Mouse (Mus musculus) embryonic stem cell, embryonic (primary cell): Measurements from ENCODE around the gene Raf1.

Source experiments
- CTCF ChIA-PET, 4 experiments: fragments of 300-600 bp in 2 of 4; fragments of 350-600 bp in 2 of 4; sonication (Branson Sonifier 250); formaldehyde crosslinking; loops; one replicate each; lab custom pipeline; 2022; ENCODE audit warnings: inconsistent platforms in 2 of 4; lab: Charles Lee
- POLR2A ChIA-PET, 4 experiments: fragments of 300-600 bp in 2 of 4; fragments of 350-600 bp in 2 of 4; sonication (Branson Sonifier 250); formaldehyde crosslinking; loops; one replicate each; lab custom pipeline; 2022; ENCODE audit warnings: antibody characterized with exemption in 4 of 4, inconsistent platforms in 1 of 4; lab: Charles Lee

Raf1 gene

GRCm38 (mm10) chr6:115692963-115693730 lies 16.7 kb upstream of the Raf1 start:
- ChIA-PET CTCF (interaction anchor here (0.5 to 1.8 kb wide), 19 partner anchors 9 to 815 kb away, joined by 3 to 12 read pairs (median 4); partner anchors contain the start of gene Raf1 (in 1 of the 4)), POLR2A (interaction anchor here in 3 of 4 experiments (0.6 to 15.3 kb wide), 36 partner anchors 8 to 161 kb away, joined by 3 to 329 read pairs (median 5); partner anchors contain the start of genes Raf1 (in 3 of the 3), Ift122 (in 2 of the 3), Rpl32 (in 2 of the 3) and Efcab12 (in 1 of the 3))

GRCm38 (mm10) chr6:115692163-115692950 lies 15.9 kb upstream of the Raf1 start:
- ChIA-PET CTCF (interaction anchor here in 2 of 4 experiments (1.0 to 1.8 kb wide), 9 partner anchors 9 to 131 kb away, joined by 3 to 7 read pairs (median 3); no protein-coding TSS in a partner anchor), POLR2A (interaction anchor here in 3 of 4 experiments (0.6 to 15.3 kb wide), 25 partner anchors 8 to 659 kb away, joined by 3 to 329 read pairs (median 6); partner anchors contain the start of genes Raf1 (in 3 of the 3), Rpl32 (in 2 of the 3) and Ift122 (in 1 of the 3))

- CTCF ChIA-PET: interaction anchor here in 2 of 4 experiments (0.7 to 2.0 kb wide), 3 partner anchors 11 to 417 kb away, joined by 3 to 5 read pairs (median 4); no protein-coding TSS in a partner anchor
- POLR2A ChIA-PET: interaction anchor here in 3 of 4 experiments (0.6 to 15.3 kb wide), 9 partner anchors 10 to 82 kb away, joined by 3 to 329 read pairs (median 4); partner anchors contain the start of gene Raf1 (in 1 of the 3)
Observed at GRCm38 (mm10) chr6:115690105-115690504, 13.7 kb upstream of the Raf1 start.

- CTCF ChIA-PET: interaction anchor here in 3 of 4 experiments (0.8 to 1.5 kb wide), 5 partner anchors 9 to 30 kb away, joined by 3 to 5 read pairs (median 3); no protein-coding TSS in a partner anchor
- POLR2A ChIA-PET: interaction anchor here in 3 of 4 experiments (0.7 to 17.7 kb wide), 16 partner anchors 8 to 135 kb away, joined by 3 to 329 read pairs (median 5); partner anchors contain the start of gene Raf1 (in 2 of the 3)
Observed at GRCm38 (mm10) chr6:115688589-115688988, 12.2 kb upstream of the Raf1 start.

GRCm38 (mm10) chr6:115687753-115688152 lies 11.3 kb upstream of the Raf1 start:
- ChIA-PET POLR2A (interaction anchor here (0.5 to 17.7 kb wide), 22 partner anchors 9 to 312 kb away, joined by 3 to 329 read pairs (median 5); partner anchors contain the start of genes Raf1 (in 2 of the 4) and Rpl32 (in 1 of the 4)), CTCF (interaction anchor here (0.7 to 1.5 kb wide), 6 partner anchors 10 to 116 kb away, joined by 3 to 5 read pairs (median 3); no protein-coding TSS in a partner anchor)

GRCm38 (mm10) chr6:115684851-115685646 lies 8.6 kb upstream of the Raf1 start:
- CTCF ChIA-PET: interaction anchor here in 3 of 4 experiments (0.6 to 2.4 kb wide), 6 partner anchors 8 to 47 kb away, joined by 3 to 9 read pairs (median 4); no protein-coding TSS in a partner anchor
- POLR2A ChIA-PET: interaction anchor here (0.6 to 17.7 kb wide), 55 partner anchors 8 to 715 kb away, joined by 3 to 329 read pairs (median 5); partner anchors contain the start of genes Raf1 (in 4 of the 4), Rpl32 (in 2 of the 4), Tmem40 (in 2 of the 4) and Efcab12 (in 1 of the 4)

GRCm38 (mm10) chr6:115684271-115684670 lies 7.8 kb upstream of the Raf1 start:
- POLR2A ChIA-PET: interaction anchor here (0.6 to 17.7 kb wide), 63 partner anchors 8 to 715 kb away, joined by 3 to 329 read pairs (median 5); partner anchors contain the start of genes Raf1 (in 4 of the 4), Rpl32 (in 2 of the 4), Tmem40 (in 2 of the 4) and Efcab12 (in 1 of the 4)
- CTCF ChIA-PET: interaction anchor here in 2 of 4 experiments (0.6 to 2.4 kb wide), 6 partner anchors 9 to 21 kb away, joined by 3 to 9 read pairs (median 5); no protein-coding TSS in a partner anchor

GRCm38 (mm10) chr6:115681066-115681465 lies 4.6 kb upstream of the Raf1 start:
- CTCF ChIA-PET: interaction anchor here in 1 of 4 experiments (1.2 kb wide), 1 partner anchor 17 kb away, joined by 3 read pairs; no protein-coding TSS in a partner anchor

GRCm38 (mm10) chr6:115678012-115678411 lies 1.6 kb upstream of the Raf1 start:
- CTCF ChIA-PET: interaction anchor here (0.6 to 2.8 kb wide), 7 partner anchors 21 to 746 kb away, joined by 3 to 12 read pairs (median 5); no protein-coding TSS in a partner anchor
- POLR2A ChIA-PET: interaction anchor here in 3 of 4 experiments (0.5 to 19.4 kb wide), 35 partner anchors 8 to 175 kb away, joined by 3 to 347 read pairs (median 12); partner anchors contain the start of genes Ift122 (in 1 of the 3), Mbd4 (in 1 of the 3), Rpl32 (in 1 of the 3) and Tmem40 (in 1 of the 3)

More at GRCm38 (mm10) chr6:115681066-115681465, 4.6 kb upstream of the Raf1 start:
- POLR2A ChIA-PET: interaction anchor here in 2 of 4 experiments (1.0 to 19.4 kb wide), 8 partner anchors 9 to 172 kb away, joined by 3 to 347 read pairs (median 4); partner anchors contain the start of genes Ift122 (in 1 of the 2) and Mbd4 (in 1 of the 2)

GRCm38 (mm10) chr6:115677441-115677840 lies 1.0 kb upstream of the Raf1 start:
- ChIA-PET CTCF (interaction anchor here (0.6 to 2.8 kb wide), 9 partner anchors 21 to 745 kb away, joined by 3 to 12 read pairs (median 4); no protein-coding TSS in a partner anchor), POLR2A (interaction anchor here (0.6 to 19.4 kb wide), 61 partner anchors 7 to 554 kb away, joined by 3 to 347 read pairs (median 7); partner anchors contain the start of genes Ift122 (in 2 of the 4), Mbd4 (in 2 of the 4), Rpl32 (in 2 of the 4) and Tmem40 (in 2 of the 4))

GRCm38 (mm10) chr6:115675508-115676336 lies 713 bp downstream of the Raf1 start:
- CTCF ChIA-PET: interaction anchor here in 1 of 4 experiments (0.6 to 2.8 kb wide), 5 partner anchors 9 to 51 kb away, joined by 3 to 12 read pairs (median 3); no protein-coding TSS in a partner anchor
- POLR2A ChIA-PET: interaction anchor here (0.6 to 19.4 kb wide), 123 partner anchors 8 to 610 kb away, joined by 3 to 347 read pairs (median 5); partner anchors contain the start of genes Efcab12 (in 3 of the 4), Ift122 (in 3 of the 4), Mbd4 (in 3 of the 4) and Rpl32 (in 3 of the 4)

- ChIA-PET POLR2A (interaction anchor here in 3 of 4 experiments (0.7 to 19.4 kb wide), 34 partner anchors 7 to 134 kb away, joined by 3 to 347 read pairs (median 4); partner anchors contain the start of genes Mkrn2 (in 1 of the 3), Rpl32 (in 1 of the 3), Tmem40 (in 1 of the 3) and Tsen2 (in 1 of the 3)), CTCF (interaction anchor here in 2 of 4 experiments (0.6 to 1.5 kb wide), 3 partner anchors 9 to 66 kb away, joined by 3 read pairs; no protein-coding TSS in a partner anchor)
Observed at GRCm38 (mm10) chr6:115675166-115675507, 1.3 kb downstream of the Raf1 start.

GRCm38 (mm10) chr6:115674316-115674715 lies 2.1 kb downstream of the Raf1 start:
- ChIA-PET POLR2A (interaction anchor here (0.8 to 19.4 kb wide), 32 partner anchors 10 to 135 kb away, joined by 3 to 347 read pairs (median 4); partner anchors contain the start of genes Mkrn2 (in 1 of the 4), Rpl32 (in 1 of the 4), Tmem40 (in 1 of the 4) and Tsen2 (in 1 of the 4)), CTCF (interaction anchor here in 3 of 4 experiments (0.7 to 1.5 kb wide), 6 partner anchors 8 to 180 kb away, joined by 3 to 5 read pairs (median 4); no protein-coding TSS in a partner anchor)

- POLR2A ChIA-PET: interaction anchor here in 3 of 4 experiments (0.5 to 19.4 kb wide), 13 partner anchors 8 to 183 kb away, joined by 3 to 347 read pairs (median 5); no protein-coding TSS in a partner anchor
- CTCF ChIA-PET: interaction anchor here in 1 of 4 experiments (1.6 kb wide), 1 partner anchor 65 kb away, joined by 4 read pairs; no protein-coding TSS in a partner anchor
Observed at GRCm38 (mm10) chr6:115672700-115673099, 3.7 kb downstream of the Raf1 start.
